Mouse (Mus musculus): ENCODE measurements around the gene Col13a1.

Gene Col13a1

GRCm38 (mm10) chr10:61968003-61968553, 10.8 kb downstream of the Col13a1 start:
- no peak for DNase-seq (ENCODE audit: low spot score in 2 of 2)

GRCm38 (mm10) chr10:61967207-61967606, 11.7 kb downstream of the Col13a1 start:
- DNase-seq (ENCODE audit: low spot score in 2 of 2), result no peak

- no peak for DNase-seq (ENCODE audit: low spot score in 2 of 2)
Observed at GRCm38 (mm10) chr10:61965386-61965841, 13.5 kb downstream of the Col13a1 start.

GRCm38 (mm10) chr10:61956718-61957117, 22.2 kb downstream of the Col13a1 start:
- DNase-seq (ENCODE audit: low spot score in 2 of 2), result no peak

- no peak for DNase-seq (ENCODE audit: low spot score in 2 of 2)
Observed at GRCm38 (mm10) chr10:61953916-61954315, 25.0 kb downstream of the Col13a1 start.

GRCm38 (mm10) chr10:61949542-61949941, 29.4 kb downstream of the Col13a1 start:
- DNase-seq (ENCODE audit: low spot score in 2 of 2), result no peak

- no peak for DNase-seq (ENCODE audit: low spot score in 2 of 2)
Observed at GRCm38 (mm10) chr10:61944386-61944785, 34.5 kb downstream of the Col13a1 start.

GRCm38 (mm10) chr10:61943480-61943879, 35.4 kb downstream of the Col13a1 start:
- DNase-seq (ENCODE audit: low spot score in 2 of 2), result no peak

GRCm38 (mm10) chr10:61942719-61943118, 36.2 kb downstream of the Col13a1 start:
- DNase-seq (ENCODE audit: low spot score in 2 of 2), result no peak

- DNase-seq (ENCODE audit: low spot score in 2 of 2), result no peak
Observed at GRCm38 (mm10) chr10:61936211-61937121, 42.4 kb downstream of the Col13a1 start.

GRCm38 (mm10) chr10:61931678-61932077, 47.2 kb downstream of the Col13a1 start:
- DNase-seq (ENCODE audit: low spot score in 2 of 2), result no peak

GRCm38 (mm10) chr10:61929901-61930300, 49.0 kb downstream of the Col13a1 start:
- no peak for DNase-seq (ENCODE audit: low spot score in 2 of 2)

- DNase-seq (ENCODE audit: low spot score in 2 of 2), result no peak
Observed at GRCm38 (mm10) chr10:61928725-61929651, 49.9 kb downstream of the Col13a1 start.

GRCm38 (mm10) chr10:61925691-61926090, 53.2 kb downstream of the Col13a1 start:
- no peak for DNase-seq (ENCODE audit: low spot score in 2 of 2)

- DNase-seq (ENCODE audit: low spot score in 2 of 2), result no peak
Observed at GRCm38 (mm10) chr10:61920655-61921365, 58.1 kb downstream of the Col13a1 start.

- no peak for DNase-seq (ENCODE audit: low spot score in 2 of 2)
Observed at GRCm38 (mm10) chr10:61919924-61920654, 58.8 kb downstream of the Col13a1 start.

GRCm38 (mm10) chr10:61919496-61919895, 59.4 kb downstream of the Col13a1 start:
- no peak for DNase-seq (ENCODE audit: low spot score in 2 of 2)

GRCm38 (mm10) chr10:61917066-61917465, 61.8 kb downstream of the Col13a1 start:
- no peak for DNase-seq (ENCODE audit: low spot score in 2 of 2)

GRCm38 (mm10) chr10:61911770-61912169, 67.1 kb downstream of the Col13a1 start:
- DNase-seq (ENCODE audit: low spot score in 2 of 2), result no peak

GRCm38 (mm10) chr10:61909004-61909403, 69.9 kb downstream of the Col13a1 start:
- no peak for DNase-seq (ENCODE audit: low spot score in 2 of 2)

GRCm38 (mm10) chr10:61906226-61906625, 72.7 kb downstream of the Col13a1 start:
- no peak for DNase-seq (ENCODE audit: low spot score in 2 of 2)

All from spleen, postnatal 36 days (tissue).